Mouse (Mus musculus) bone marrow macrophage, adult 2 months (primary cell): ENCODE data around the gene Hoxa13. TPM values are rescaled to one million over a fixed set of nuclear protein-coding genes. Genes with fewer than 3 reads are reported as not detected.

Source experiments
- H3K27ac ChIP-seq: 2 replicates; pipeline ENCODE4 v1.5.1; 2012; ENCODE audit warnings: low read depth, low read length; ENCODE audit not compliant: insufficient read depth
- H3K4me1 ChIP-seq: 2 replicates; pipeline ENCODE4 v1.6.1; 2012; ENCODE audit warnings: low read length; ENCODE audit not compliant: control insufficient read depth, insufficient read depth
- H3K4me3 ChIP-seq: 2 replicates; pipeline ENCODE4 v1.5.1; 2012; ENCODE audit warnings: mild to moderate bottlenecking, low read length, moderate library complexity; ENCODE audit not compliant: insufficient read depth
- CTCF ChIP-seq: IDR thresholded peaks from 2 replicates; pipeline ENCODE4 v1.5.1; 2012; ENCODE audit warnings: low read depth, mild to moderate bottlenecking, low read length, moderate library complexity
- POLR2A ChIP-seq: IDR thresholded peaks from 2 replicates; pipeline ENCODE4 v1.6.1; 2012; ENCODE audit warnings: mild to moderate bottlenecking, low read depth, low read length, borderline replicate concordance
- polyA plus RNA-seq: library from polyadenylated mRNA; stranded (reverse); fragments of >200 nt; gene quantifications from 2 replicates; pipeline ENCODE4 v1.2.4, GENCODE M21; 2012; ENCODE audit not compliant: missing spikeins, insufficient read depth, insufficient read length

Hoxa13 gene
- polyA plus RNA-seq, result not detected in 2 replicates

GRCm38 (mm10) chr6:52260654-52261575 lies at the start of gene Hoxa13:
Gene Hoxa13, minus strand, starts transcription at chr6:52260880.
- TF ChIP-seq POLR2A, result no peak
- TF ChIP-seq CTCF, result no peak
- Histone ChIP-seq H3K4me3 (peak within 1 kb of the TSS; percentile 38), H3K4me1 (no peaks in the 10 kb centered on the region), H3K27ac (no peak within 1 kb of the TSS)

GRCm38 (mm10) chr6:52310366-52310765 lies 49.7 kb upstream of the Hoxa13 start:
- TF ChIP-seq CTCF (no peak), POLR2A (no peak)
- H3K27ac ChIP-seq, result no peak overlapping the region
- no peak overlapping the region for H3K4me3 ChIP-seq
- H3K4me1 ChIP-seq, result no peaks in the 10 kb centered on the region

- no peak overlapping the region for H3K4me3 ChIP-seq
- no peak for TF ChIP-seq CTCF
- no peak for TF ChIP-seq POLR2A
- H3K4me1 ChIP-seq, result no peaks in the 10 kb centered on the region
- no peak overlapping the region for H3K27ac ChIP-seq
Measured at GRCm38 (mm10) chr6:52309766-52310165, 49.1 kb upstream of the Hoxa13 start.

GRCm38 (mm10) chr6:52305877-52306389 lies 45.3 kb upstream of the Hoxa13 start:
- TF ChIP-seq CTCF (peak; percentile 23; the same call in 1 of the 2 replicates), POLR2A (no peak)
- Histone ChIP-seq H3K27ac (no peak overlapping the region), H3K4me3 (peak overlapping the region; percentile 52), H3K4me1 (peaks cover 3% of the 10 kb centered on the region; the same call in 1 of the 2 replicates)

GRCm38 (mm10) chr6:52303426-52303825 lies 42.7 kb upstream of the Hoxa13 start:
- TF ChIP-seq POLR2A, result no peak
- no peak for TF ChIP-seq CTCF
- Histone ChIP-seq H3K27ac (no peak overlapping the region), H3K4me1 (peaks cover 3% of the 10 kb centered on the region; the same call in 1 of the 2 replicates), H3K4me3 (no peak overlapping the region)

GRCm38 (mm10) chr6:52300806-52301205 lies 40.1 kb upstream of the Hoxa13 start:
- no peak for TF ChIP-seq CTCF
- no peak for TF ChIP-seq POLR2A
- no peak overlapping the region for H3K27ac ChIP-seq
- peaks cover 3% of the 10 kb centered on the region; the same call in 1 of the 2 replicates for H3K4me1 ChIP-seq
- H3K4me3 ChIP-seq, result no peak overlapping the region

- Histone ChIP-seq H3K27ac (no peak overlapping the region), H3K4me1 (peaks cover 3% of the 10 kb centered on the region; the same call in 1 of the 2 replicates), H3K4me3 (no peak overlapping the region)
- TF ChIP-seq POLR2A (no peak), CTCF (no peak)
Measured at GRCm38 (mm10) chr6:52298511-52298910, 37.8 kb upstream of the Hoxa13 start.

GRCm38 (mm10) chr6:52294616-52295015 lies 33.9 kb upstream of the Hoxa13 start:
- no peaks in the 10 kb centered on the region for H3K4me1 ChIP-seq
- TF ChIP-seq POLR2A, result no peak
- no peak for TF ChIP-seq CTCF
- no peak overlapping the region for H3K27ac ChIP-seq
- H3K4me3 ChIP-seq, result no peak overlapping the region

- TF ChIP-seq POLR2A, result no peak
- no peak for TF ChIP-seq CTCF
- Histone ChIP-seq H3K4me1 (no peaks in the 10 kb centered on the region), H3K27ac (no peak overlapping the region), H3K4me3 (no peak overlapping the region)
Measured at GRCm38 (mm10) chr6:52292328-52292727, 31.6 kb upstream of the Hoxa13 start.
